16 mouse cellular contexts compared by ENCODE assay signal in genomic region chr17:91733174-91733926, GRCm38 (mm10).
DNase-seq lines count a peak whose midpoint lies in the region; ATAC-seq lines count a peak whose summit lies in the region.
"Had no signal": no experiment of that assay in that cellular context is flagged by ENCODE, and none has a peak within 500 bp of the region (broad histone marks: within the 10 kb centered on the region; RNA-seq: fewer than 3 reads in every experiment).

No protein-coding gene starts in this region.

- H3K4me3 ChIP-seq in kidney, embryonic 14.5 days (ENCODE audit: low read length) = no peak overlapping the region
- H3K4me3 ChIP-seq in kidney, embryonic 16.5 days (ENCODE audit: low read length) = no peak overlapping the region
- H3K4me3 ChIP-seq: embryonic facial prominence, embryonic 13.5 days; embryonic facial prominence, embryonic 15.5 days; erythroblast, embryonic 14.5 days; forebrain, embryonic 10.5 days; forebrain, embryonic 12.5 days had no signal

- no peak overlapping the region for H3K4me2 ChIP-seq in kidney, embryonic 14.5 days (replicated peaks; ENCODE audit: low read depth, low read length)
- no peak overlapping the region for H3K4me2 ChIP-seq in kidney, embryonic 16.5 days (replicated peaks; ENCODE audit: low read depth, low read length)
- H3K4me2 ChIP-seq: embryonic facial prominence, embryonic 13.5 days; embryonic facial prominence, embryonic 15.5 days; forebrain, embryonic 12.5 days had no signal

- no peak overlapping the region for H3K9ac ChIP-seq in kidney, embryonic 14.5 days (ENCODE audit: low read depth, low read length)
- no peak overlapping the region for H3K9ac ChIP-seq in kidney, embryonic 16.5 days (replicated peaks; ENCODE audit: low read length)
- H3K9ac ChIP-seq: embryonic facial prominence, embryonic 13.5 days; embryonic facial prominence, embryonic 15.5 days; forebrain, embryonic 12.5 days had no signal

- no peaks in the 10 kb centered on the region for H3K36me3 ChIP-seq in kidney, embryonic 14.5 days (ENCODE audit: control insufficient read depth, insufficient read depth, low read length)
- no peaks in the 10 kb centered on the region for H3K36me3 ChIP-seq in kidney, embryonic 16.5 days (ENCODE audit: insufficient read depth, low read length)
- H3K36me3 ChIP-seq: embryonic facial prominence, embryonic 13.5 days; embryonic facial prominence, embryonic 15.5 days; forebrain, embryonic 10.5 days; forebrain, embryonic 12.5 days had no signal

- peak; percentile 91 for ATAC-seq in kidney, embryonic 14.5 days (ENCODE audit: low FRiP score, low TSS enrichment)
- ATAC-seq in kidney, embryonic 16.5 days (ENCODE audit: low FRiP score, low TSS enrichment) = peak; percentile 82; the same call in 1 of the 2 replicates
- ATAC-seq: forebrain, embryonic 14.5 days had no signal

- no peak for DNase-seq in kidney, adult 18-20 months
- DNase-seq in kidney, postnatal 10 days = no peak
- peak; percentile 2 for DNase-seq in mesoderm, embryonic 11.5 days (ENCODE audit: low read depth, low spot score)
- DNase-seq in urinary bladder, postnatal 10 days (ENCODE audit: low spot score) = no peak
- DNase-seq: adrenal gland, adult 2 months; adrenal gland, postnatal 10 days; adrenal gland, postnatal 25 days; embryo, embryonic 11 days had no signal

- H3K9me3 ChIP-seq in kidney, embryonic 14.5 days (ENCODE audit: control insufficient read depth, low read length) = no peaks in the 10 kb centered on the region
- H3K9me3 ChIP-seq in kidney, embryonic 16.5 days (ENCODE audit: low read length) = no peaks in the 10 kb centered on the region
- H3K9me3 ChIP-seq: embryonic facial prominence, embryonic 13.5 days; embryonic facial prominence, embryonic 15.5 days; forebrain, embryonic 10.5 days; forebrain, embryonic 12.5 days had no signal

- H3K27me3 ChIP-seq in kidney, embryonic 14.5 days (ENCODE audit: control insufficient read depth, insufficient read depth, low read length) = no peaks in the 10 kb centered on the region
- no peaks in the 10 kb centered on the region for H3K27me3 ChIP-seq in kidney, embryonic 16.5 days (ENCODE audit: insufficient read depth, low read length)
- H3K27me3 ChIP-seq: embryonic facial prominence, embryonic 13.5 days; embryonic facial prominence, embryonic 15.5 days; forebrain, embryonic 12.5 days had no signal

- H3K27ac ChIP-seq in kidney, embryonic 14.5 days (ENCODE audit: low read depth, low read length) = no peak overlapping the region
- no peak overlapping the region for H3K27ac ChIP-seq in kidney, embryonic 16.5 days (ENCODE audit: low read length)
- H3K27ac ChIP-seq: embryonic facial prominence, embryonic 13.5 days; embryonic facial prominence, embryonic 15.5 days; forebrain, embryonic 10.5 days; forebrain, embryonic 12.5 days had no signal

- H3K4me1 ChIP-seq in kidney, embryonic 14.5 days (ENCODE audit: control insufficient read depth, insufficient read depth, low read length) = no peaks in the 10 kb centered on the region
- peaks cover 4% of the 10 kb centered on the region; the same call in 1 of the 2 replicates for H3K4me1 ChIP-seq in kidney, embryonic 16.5 days (ENCODE audit: insufficient read depth, low read length)
- H3K4me1 ChIP-seq: embryonic facial prominence, embryonic 13.5 days; embryonic facial prominence, embryonic 15.5 days; forebrain, embryonic 10.5 days; forebrain, embryonic 12.5 days had no signal

- WGBS in kidney, embryonic 14.5 days = 26% methylated on average over 2 of the region's 2 CpGs
- WGBS in kidney, embryonic 16.5 days = 23% methylated on average over 2 of the region's 2 CpGs
